Mouse (Mus musculus) B cell, adult 2 months (primary cell): ENCODE data around the gene Iqce.

Experiments
- DNase-seq, 2 experiments: peaks; one replicate each; pipeline ENCODE4 v3.0.0; 2022

Gene Iqce

GRCm38 (mm10) chr5:140637989-140638388 is 64.2 kb downstream of the Iqce start:
- no peak for DNase-seq

DNA sequence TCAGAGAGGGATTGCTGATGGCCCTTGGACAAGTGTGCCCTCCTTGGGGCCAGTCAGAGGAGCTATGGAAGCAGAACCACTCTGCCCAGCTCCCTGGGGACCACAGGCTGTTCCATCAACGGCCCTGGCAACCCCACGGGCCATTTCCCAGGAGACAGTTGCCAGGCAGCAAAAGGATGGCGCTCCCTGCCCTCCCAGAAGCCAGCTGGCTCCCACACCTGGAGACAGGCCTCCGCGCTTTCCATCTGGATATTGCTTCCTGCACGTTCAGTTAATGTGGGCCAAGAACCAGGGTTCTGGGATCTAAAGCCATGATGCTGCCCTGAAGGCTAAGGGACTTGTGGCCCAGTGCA is 65.1 kb downstream of the Iqce start:
- DNase-seq, result no peak

DNA sequence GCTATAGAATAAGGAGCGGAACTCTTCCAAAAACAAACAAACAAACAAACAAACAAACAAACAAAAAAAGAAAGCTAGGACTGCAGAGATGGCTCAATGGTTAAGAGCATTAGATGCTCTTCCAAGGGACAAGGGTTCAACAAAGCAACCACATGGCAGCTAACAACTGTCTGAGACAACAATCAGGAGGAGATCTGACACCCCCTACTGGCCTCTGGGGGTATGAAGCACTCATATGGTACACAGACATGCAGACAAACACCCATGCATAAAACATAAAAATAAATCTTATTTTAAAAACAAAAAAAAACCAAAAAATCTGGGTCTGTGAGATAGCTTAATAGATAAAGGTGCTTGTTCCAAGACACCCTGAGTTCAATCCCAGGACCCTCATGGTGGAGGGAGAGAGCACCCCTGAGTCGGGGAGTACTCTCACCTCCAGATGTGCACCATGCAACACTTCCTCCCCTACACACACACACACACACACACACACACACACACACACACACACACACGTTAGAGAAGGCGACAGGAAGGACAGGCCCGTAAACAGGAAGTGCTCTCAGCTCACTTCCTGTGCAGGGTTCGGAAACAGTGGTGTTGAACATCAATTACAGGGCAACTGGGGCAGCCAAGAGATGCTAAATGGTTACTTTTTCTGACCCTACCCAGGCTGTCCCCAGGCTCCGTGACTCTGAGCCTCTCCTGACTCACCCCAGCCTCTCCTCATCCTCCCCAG is 65.7 kb downstream of the Iqce start:
- peak; percentile 73 to 76 for DNase-seq

- no peak for DNase-seq
Observed at GRCm38 (mm10) chr5:140634798-140635722, 67.1 kb downstream of the Iqce start.

GRCm38 (mm10) chr5:140633432-140633831 is 68.7 kb downstream of the Iqce start:
- DNase-seq, result no peak

DNA sequence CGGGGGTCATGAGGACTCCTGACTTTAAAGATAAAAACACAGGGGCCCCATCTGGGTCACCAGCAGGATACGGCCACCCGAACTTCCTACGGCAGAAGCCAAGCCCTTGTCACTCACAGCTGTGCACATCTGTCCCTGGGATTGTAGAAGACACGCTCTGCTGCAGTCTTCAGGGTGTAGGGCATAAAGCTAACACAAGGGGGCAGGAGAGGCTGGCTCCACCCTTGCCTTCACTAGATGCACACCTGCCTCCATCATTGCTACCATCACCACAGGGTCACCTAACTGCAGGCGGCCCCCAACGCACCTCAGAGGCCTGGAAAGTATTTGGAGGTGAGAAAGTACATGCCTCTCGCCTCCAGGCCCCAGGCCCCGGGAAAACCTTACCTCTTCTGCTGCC is 73.2 kb downstream of the Iqce start:
- DNase-seq, result peak; percentile 71 to 73

DNA sequence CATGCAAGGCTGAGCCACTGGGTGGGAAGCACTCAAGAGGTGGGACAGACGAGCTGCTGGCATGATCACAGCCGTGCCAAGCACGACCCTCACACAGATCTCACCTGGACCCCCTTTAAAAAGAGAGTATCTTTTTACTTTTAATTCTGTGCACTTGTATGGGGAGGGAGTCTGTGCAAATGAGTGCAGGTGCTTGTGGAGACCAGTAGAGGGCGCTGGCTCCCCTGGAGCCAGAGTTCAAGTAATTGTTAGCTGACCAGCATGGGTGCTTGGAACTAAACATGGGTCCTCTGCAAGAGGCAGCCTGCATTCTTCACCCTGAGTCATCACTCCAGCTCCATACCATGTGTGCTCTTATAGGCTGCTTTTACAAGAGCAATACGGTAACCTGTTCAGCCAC is 74.6 kb downstream of the Iqce start:
- DNase-seq, result no peak

- DNase-seq, result no peak
Observed at GRCm38 (mm10) chr5:140624961-140625360, 77.2 kb downstream of the Iqce start.

GRCm38 (mm10) chr5:140624238-140624637 is 77.9 kb downstream of the Iqce start:
- DNase-seq, result no peak

- no peak for DNase-seq
Observed at GRCm38 (mm10) chr5:140623791-140624190, 78.4 kb downstream of the Iqce start.

DNA sequence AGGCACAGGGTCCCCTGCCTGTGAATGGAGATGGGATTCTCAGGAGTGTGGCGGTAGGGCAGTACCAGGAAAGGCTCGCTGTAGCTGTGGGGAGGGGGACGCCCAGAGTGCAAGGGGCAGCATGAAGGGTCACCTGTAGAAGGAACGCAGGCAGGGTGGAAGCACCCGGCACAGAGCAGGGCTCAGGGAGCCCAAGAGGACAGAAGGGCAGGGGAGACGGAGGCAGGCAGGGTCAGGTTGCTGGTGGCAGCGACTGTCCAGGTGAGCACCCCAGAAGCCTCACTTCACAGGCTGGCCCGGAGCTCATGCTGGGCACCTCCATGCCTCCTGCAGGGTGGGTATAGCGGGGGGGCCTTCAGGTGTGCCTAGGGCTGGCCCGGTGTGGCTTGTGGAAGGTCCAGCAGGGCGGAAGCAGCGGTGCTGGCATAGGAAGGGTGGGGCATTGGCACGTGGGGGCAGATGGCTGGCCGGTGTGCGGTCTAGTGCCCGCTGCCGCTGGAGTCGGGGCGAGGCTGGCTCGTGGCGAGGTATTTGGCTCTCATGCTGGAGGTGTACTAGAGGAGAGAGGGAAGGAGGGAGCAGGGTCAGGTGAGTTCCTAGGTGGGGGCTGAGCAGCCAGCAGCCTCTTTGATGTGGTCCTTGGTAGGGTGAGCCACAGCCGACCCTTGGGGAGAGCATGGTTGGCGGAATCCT is 79.1 kb downstream of the Iqce start:
- DNase-seq, result no peak

- no peak for DNase-seq
Observed at GRCm38 (mm10) chr5:140621517-140621916, 80.7 kb downstream of the Iqce start.

DNA sequence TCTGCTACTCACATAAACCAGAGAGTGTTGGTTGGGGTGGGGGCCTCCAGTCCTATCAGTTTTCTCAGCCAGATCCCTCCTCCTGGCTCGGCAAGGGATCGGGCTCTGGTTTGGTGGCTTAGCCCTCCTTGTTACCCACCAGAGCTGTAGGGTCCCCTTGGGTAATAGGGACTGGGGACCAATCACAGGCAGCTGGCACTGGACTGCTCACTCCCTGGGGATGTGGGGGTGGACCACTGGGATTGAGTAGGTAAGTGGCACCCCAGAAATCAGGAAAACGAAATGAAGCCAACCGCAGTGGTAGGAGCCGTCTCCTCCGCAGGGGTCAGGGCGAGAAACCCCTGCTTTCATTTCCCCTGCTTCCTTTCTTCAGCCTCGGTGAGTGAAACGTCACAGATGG is 81.1 kb downstream of the Iqce start:
- DNase-seq, result no peak

DNA sequence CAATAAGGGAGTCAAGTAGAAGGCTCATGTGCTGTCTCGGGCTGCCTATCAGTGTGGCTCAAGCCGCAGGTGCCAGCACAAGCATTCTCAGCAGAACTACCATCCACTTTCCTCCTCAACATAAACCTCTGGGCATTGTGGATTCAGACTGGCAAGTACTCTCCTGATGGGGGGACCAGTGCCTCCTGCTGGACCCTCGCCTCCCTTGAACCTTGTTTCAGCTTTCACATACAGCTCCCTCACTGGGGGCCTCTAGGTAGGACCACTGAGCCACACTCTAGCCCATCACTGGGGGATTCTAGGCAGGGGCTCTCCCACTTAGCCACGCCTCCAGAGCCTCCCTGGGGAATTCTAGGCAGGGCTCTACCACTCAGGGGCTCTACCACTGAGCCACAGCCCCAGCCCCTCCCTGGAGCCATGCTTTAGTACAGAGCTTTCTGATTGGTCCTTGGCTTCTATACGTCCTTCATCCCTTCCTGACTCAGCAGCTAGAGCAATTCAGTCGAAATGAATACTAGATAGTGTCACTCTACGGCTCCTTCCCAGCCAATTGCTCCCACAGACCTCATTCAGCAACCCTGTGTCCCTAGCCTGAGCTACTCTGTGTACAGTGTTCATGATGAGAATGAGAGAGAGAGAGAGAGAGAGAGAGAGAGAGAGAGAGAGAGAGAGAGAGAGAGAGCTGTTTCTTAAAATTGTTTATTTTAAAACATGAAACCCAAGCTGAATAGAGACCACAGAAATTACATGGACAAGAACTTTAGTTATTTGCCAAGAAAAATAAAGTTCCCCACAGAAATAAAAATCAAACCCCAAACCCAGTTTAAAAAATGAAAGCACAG is 82.1 kb downstream of the Iqce start:
- DNase-seq, result no peak

- DNase-seq, result peak; percentile 89
Observed at GRCm38 (mm10) chr5:140619151-140619771, 82.9 kb downstream of the Iqce start.

DNA sequence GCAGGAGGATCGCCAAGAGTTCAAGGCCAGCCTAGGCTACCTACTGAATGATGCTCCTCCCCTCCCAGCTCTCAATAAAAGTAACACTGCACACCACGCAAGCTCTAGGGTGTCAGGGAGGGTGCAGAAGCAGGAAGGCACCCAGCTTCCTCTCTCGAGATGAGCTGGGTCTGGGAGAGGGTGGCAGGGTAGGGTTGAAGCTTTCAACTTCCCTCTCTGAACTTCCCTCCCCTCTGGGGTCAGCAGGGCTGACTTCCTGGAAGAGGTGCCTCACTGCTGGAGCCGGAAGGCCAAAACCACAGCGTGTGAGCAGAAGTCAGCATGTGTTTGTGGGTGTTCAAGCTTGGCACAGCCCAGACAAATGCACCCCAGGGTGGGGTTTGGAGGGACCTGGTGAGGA is 84.5 kb downstream of the Iqce start:
- DNase-seq, result peak; percentile 85 to 89

DNA sequence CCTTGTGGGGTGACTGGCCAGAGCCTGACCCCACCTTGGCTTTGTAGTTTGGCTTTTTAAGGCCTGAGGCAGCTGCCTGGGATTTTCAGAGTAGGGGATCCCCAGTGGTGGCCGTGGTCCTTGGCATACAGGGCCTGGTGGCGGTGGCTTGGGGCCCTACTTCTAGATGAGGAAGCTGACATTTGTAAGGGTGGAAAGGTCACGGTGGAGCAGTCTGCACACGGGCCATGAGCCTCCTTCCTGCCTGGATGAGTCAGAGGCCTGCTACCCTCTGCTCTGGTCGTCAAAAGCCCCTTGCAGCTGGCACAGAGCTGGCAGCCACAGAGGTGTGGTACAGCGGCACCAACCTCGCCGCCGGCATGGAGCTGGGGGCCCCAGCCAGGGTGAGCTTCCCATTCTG is 85.5 kb downstream of the Iqce start:
- peak; percentile 82 to 85 for DNase-seq

- DNase-seq, result peak in 1 of 2 experiments; percentile 24
Observed at GRCm38 (mm10) chr5:140616110-140616503, 86.1 kb downstream of the Iqce start.

DNA sequence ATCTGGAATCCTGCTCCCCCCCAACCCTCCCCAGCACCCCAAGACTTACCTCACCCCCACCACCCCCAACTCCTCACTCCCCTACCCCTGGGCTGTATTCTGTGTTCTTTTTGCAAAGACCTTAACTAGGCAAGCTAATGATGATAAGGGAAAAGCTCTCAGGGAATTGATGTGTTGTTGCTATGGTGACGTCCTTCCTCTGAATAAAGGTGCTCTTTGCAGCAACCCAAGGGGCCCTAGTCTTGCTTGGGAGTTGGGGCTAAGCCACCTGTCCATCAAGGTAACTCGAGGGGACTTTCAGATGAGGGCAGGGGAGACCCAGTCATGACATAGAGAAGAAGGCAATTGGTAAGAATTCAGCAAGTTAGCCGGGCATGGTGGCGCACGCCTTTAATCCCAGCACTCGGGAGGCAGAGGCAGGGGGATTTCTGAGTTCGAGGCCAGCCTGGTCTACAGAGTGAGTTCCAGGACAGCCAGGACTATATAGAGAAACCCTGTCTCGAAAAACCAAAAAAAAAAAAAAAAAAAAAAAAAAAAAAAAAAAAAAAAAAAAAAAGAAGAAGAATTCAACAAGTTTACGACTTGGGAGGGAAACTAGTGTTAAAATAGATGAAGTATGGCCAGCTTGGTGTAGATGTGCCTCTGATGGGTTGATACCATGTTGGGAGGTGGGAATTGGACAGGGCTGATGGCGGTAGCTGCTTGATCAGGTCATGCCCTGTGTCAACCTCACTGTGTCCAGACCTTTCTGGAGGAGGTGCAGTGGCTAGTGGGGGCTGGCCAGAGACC is 86.7 kb downstream of the Iqce start:
- no peak for DNase-seq

GRCm38 (mm10) chr5:140614837-140615236 is 87.3 kb downstream of the Iqce start:
- no peak for DNase-seq

- no peak for DNase-seq
Observed at GRCm38 (mm10) chr5:140614141-140614540, 88.0 kb downstream of the Iqce start.
